Mouse (Mus musculus): ENCODE measurements around the gene Ppara. TPM values are rescaled to one million over a fixed set of nuclear protein-coding genes. Genes with fewer than 3 reads are reported as not detected.

Gene Ppara
- polyA plus RNA-seq, 1 experiment from 2014 or later, result 14.3 TPM

DNA sequence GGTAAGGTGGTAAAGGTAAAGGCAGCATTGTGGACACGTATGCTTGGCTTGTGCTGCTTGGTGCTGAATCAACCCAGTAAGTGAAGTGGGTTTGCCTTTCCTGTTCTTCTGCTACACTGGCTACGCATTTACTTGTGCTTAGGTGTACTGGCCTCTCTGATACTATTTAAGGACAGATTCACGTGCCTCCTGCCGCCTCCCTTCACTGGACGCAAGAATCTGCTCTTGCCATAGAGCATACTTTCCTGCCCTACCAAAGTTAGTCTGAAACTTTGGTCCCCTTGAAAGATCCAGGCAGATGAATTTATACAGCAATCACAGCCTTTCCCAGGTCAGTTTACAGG lies 75.7 kb downstream of the Ppara start:
- peak overlapping the region; percentile 91; the same call in 1 of the 2 replicates for H3K27ac ChIP-seq (ENCODE audit: low read depth, low read length)
- H3K9me3 ChIP-seq (ENCODE audit: control insufficient read depth), result no peaks in the 10 kb centered on the region
- no peak for TF ChIP-seq CTCF (IDR thresholded peaks at IDR 0.05; ENCODE audit: low read depth)
- no peaks in the 10 kb centered on the region for H3K27me3 ChIP-seq (replicated peaks; ENCODE audit: control insufficient read depth, insufficient read depth, low read length)
- H3K36me3 ChIP-seq (ENCODE audit: control insufficient read depth, insufficient read depth), result peaks cover 7% of the 10 kb centered on the region; the same call in 1 of the 2 replicates
- 51% methylated on average over 5 of the region's 5 CpGs for WGBS
- H3K4me2 ChIP-seq (replicated peaks; ENCODE audit: low read depth), result peak overlapping the region; percentile 87
- H3K4me1 ChIP-seq (replicated peaks; ENCODE audit: control insufficient read depth, insufficient read depth, low read length), result 0 out of 2 replicates have a peak, but pooled peaks cover 6% of the 10 kb centered on the region
- ATAC-seq, result no peak
- peak overlapping the region; percentile 74 for H3K4me3 ChIP-seq (ENCODE audit: low read depth, low read length)
- H3K9ac ChIP-seq (ENCODE audit: low read depth, low read length), result peak overlapping the region; percentile 81; the same call in 1 of the 2 replicates

DNA sequence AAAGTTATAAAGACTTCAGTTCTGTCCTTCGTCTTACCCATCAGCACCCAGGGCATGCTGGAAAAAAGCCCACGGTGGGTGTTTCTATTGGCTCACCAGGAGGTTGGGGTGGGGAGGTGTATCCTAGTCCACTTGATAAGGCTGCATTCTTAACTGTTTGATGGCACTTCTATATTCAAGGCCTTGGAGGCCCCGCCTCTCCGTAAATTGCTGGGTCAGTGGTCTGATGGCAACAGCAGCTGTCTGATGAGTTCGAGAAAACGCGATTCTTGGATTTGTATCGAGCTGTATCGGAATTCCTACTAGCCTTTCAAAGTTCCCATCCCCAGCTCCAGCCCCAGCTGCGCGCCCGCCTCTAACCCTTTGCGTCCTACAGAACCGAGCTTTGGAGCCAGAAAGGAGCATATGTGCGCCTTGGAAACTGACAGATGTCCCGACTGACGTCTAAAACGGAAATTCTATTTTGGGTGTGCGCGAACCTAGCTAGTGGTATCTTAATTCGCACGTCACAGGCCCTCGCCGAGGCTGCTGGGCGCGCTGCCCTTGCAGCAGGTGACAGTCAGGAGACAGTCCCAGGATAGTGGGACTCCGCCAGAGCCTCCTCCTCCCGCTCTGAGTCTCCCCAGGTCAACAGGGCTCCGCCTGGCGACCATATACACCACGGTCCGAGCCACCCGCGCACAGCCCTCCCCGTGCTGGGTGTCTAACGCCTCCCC lies 76.2 kb downstream of the Ppara start:
- H3K4me3 ChIP-seq (ENCODE audit: low read depth, low read length), result peak overlapping the region; percentile 74
- peak; percentile 78 for ATAC-seq
- no peaks in the 10 kb centered on the region for H3K27me3 ChIP-seq (replicated peaks; ENCODE audit: control insufficient read depth, insufficient read depth, low read length)
- peaks cover 7% of the 10 kb centered on the region; the same call in 1 of the 2 replicates for H3K36me3 ChIP-seq (ENCODE audit: control insufficient read depth, insufficient read depth)
- H3K9me3 ChIP-seq (ENCODE audit: control insufficient read depth), result no peaks in the 10 kb centered on the region
- H3K9ac ChIP-seq (ENCODE audit: low read depth, low read length), result peak overlapping the region; percentile 81
- peak overlapping the region; percentile 91 for H3K27ac ChIP-seq (ENCODE audit: low read depth, low read length)
- TF ChIP-seq CTCF (IDR thresholded peaks at IDR 0.05; ENCODE audit: low read depth), result peak; percentile 56
- 2% methylated on average over 36 of the region's 36 CpGs for WGBS
- H3K4me2 ChIP-seq (replicated peaks; ENCODE audit: low read depth), result peak overlapping the region; percentile 87
- 0 out of 2 replicates have a peak, but pooled peaks cover 6% of the 10 kb centered on the region for H3K4me1 ChIP-seq (replicated peaks; ENCODE audit: control insufficient read depth, insufficient read depth, low read length)

DNA sequence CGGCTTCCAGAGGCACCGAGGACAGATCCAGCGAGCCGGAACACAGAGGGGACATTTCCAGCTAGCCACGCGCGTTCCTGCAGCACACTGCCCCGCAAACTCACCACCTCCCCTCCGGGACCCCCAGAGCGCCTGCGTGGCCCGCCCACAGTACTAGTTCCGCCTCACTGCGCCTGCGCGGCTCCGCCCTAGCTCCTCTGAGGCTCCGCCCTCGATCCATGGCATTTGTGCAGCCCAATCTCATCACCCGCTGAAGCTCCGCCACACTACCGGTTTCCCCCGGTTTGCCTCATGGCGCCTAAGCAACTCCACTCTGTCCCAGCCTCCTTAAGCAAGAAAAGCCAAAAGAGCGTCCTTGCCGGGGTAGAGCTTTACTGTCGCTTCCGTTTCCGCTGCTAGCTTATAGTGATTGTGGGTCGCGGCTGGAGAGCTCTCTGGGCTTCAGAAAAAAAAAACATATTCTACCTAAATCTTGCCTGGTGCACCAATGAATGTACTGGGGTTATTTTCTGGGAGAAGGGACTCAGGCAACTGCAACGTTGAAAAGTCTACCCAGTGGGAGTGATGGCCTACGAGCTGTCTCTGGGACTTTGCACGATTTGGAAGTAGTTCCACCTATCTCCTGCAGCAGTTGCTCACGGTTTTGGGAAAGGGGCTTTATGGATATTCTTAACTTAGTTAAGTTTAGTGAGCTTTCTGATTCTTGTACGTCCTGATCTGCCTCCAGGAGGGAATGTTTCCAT lies 76.9 kb downstream of the Ppara start, which contains the start of gene Cdpf1:
TSS of gene Cdpf1 (minus strand) at position 163 of the 743 bp plus-strand sequence.
- TF ChIP-seq CTCF (IDR thresholded peaks at IDR 0.05; ENCODE audit: low read depth), result no peak
- Histone ChIP-seq H3K36me3 (ENCODE audit: control insufficient read depth, insufficient read depth) (peaks cover 7% of the 10 kb centered on the region; the same call in 1 of the 2 replicates), H3K4me2 (replicated peaks; ENCODE audit: low read depth) (peak within 1 kb of the TSS; percentile 87), H3K4me3 (ENCODE audit: low read depth, low read length) (peak within 1 kb of the TSS; percentile 74), H3K9ac (ENCODE audit: low read depth, low read length) (peak within 1 kb of the TSS; percentile 81), H3K27ac (ENCODE audit: low read depth, low read length) (peak within 1 kb of the TSS; percentile 91), H3K9me3 (ENCODE audit: control insufficient read depth) (no peaks in the 10 kb centered on the region), H3K27me3 (replicated peaks; ENCODE audit: control insufficient read depth, insufficient read depth, low read length) (no peaks in the 10 kb centered on the region), H3K4me1 (replicated peaks; ENCODE audit: control insufficient read depth, insufficient read depth, low read length) (0 out of 2 replicates have a peak, but pooled peaks cover 6% of the 10 kb centered on the region)
- WGBS, result 2% methylated on average over 36 of the region's 36 CpGs
- ATAC-seq, result peak; percentile 87

DNA sequence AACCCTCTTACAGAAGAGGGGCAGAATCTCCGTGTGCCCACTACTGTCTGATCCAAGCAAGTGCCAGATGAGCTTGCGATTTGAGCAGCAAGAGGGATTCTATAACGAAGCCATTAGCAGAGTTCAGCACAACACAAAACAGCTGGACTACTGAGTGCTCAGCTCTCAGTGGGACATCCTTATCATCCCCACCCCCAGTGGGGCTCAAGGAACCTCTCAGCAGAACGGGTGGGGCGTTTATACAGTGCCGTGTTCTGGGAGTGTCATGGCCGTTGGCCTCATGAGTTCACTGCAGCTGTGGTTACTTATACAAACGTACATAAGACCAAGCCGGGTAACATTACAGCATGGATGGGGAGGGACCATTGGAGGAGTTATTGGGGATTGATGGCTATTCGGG lies 78.6 kb downstream of the Ppara start:
- TF ChIP-seq CTCF (IDR thresholded peaks at IDR 0.05; ENCODE audit: low read depth), result no peak
- peak; percentile 50 for ATAC-seq
- WGBS, result 36% methylated on average over 10 of the region's 10 CpGs
- Histone ChIP-seq H3K9ac (ENCODE audit: low read depth, low read length) (no peak overlapping the region), H3K4me2 (replicated peaks; ENCODE audit: low read depth) (no peak overlapping the region; the same call in 1 of the 2 replicates), H3K27ac (ENCODE audit: low read depth, low read length) (no peak overlapping the region; the same call in 1 of the 2 replicates), H3K27me3 (replicated peaks; ENCODE audit: control insufficient read depth, insufficient read depth, low read length) (no peaks in the 10 kb centered on the region), H3K4me3 (ENCODE audit: low read depth, low read length) (no peak overlapping the region), H3K36me3 (ENCODE audit: control insufficient read depth, insufficient read depth) (no peaks in the 10 kb centered on the region; the same call in 1 of the 2 replicates), H3K9me3 (ENCODE audit: control insufficient read depth) (0 out of 2 replicates have a peak, but pooled peaks cover 3% of the 10 kb centered on the region), H3K4me1 (replicated peaks; ENCODE audit: control insufficient read depth, insufficient read depth, low read length) (0 out of 2 replicates have a peak, but pooled peaks cover 6% of the 10 kb centered on the region)

DNA sequence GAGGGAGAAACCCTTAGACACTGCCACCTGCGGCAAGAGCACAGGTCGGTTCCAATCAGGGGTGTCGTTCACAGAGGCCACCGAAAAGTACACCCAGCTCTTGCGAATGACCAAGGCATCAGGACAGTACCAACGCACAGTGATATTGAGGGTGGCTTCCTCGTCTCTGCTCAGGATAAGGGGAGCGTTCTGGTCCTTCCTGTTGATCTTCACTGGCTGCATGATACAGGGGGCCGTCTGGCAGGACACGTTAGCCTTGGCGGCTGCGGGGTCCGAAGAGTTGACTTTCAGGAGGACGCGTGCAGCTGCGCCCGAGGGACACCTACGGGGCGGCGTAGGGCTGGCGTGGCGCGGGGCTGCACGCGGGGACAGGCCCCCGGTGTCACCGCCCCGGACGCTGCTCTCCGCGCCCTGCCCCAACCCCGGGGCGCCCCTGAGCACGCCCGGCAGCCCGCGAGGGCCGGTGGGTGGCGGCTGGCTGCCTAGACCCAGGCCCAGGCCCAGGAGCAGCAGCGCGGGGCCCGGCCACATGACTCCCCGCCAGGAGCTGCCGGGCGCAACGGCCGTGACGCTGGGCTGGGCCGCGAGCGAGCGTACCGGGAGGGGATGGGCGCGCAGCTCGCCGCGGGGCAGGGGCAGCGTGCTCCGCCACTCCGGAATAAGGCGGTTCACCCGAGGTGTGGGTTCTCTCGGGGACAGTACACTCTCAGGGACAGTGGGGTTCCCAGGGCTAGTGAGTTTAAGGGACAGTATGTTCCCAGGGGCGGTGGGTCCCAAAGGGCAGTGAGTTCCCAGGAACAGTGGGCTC lies 86.6 kb downstream of the Ppara start, which contains the start of gene Pkdrej:
TSS of gene Pkdrej (minus strand) at position 532 of the 808 bp plus-strand sequence.
- peak; percentile 58 for ATAC-seq
- Histone ChIP-seq H3K36me3 (ENCODE audit: control insufficient read depth, insufficient read depth) (no peaks in the 10 kb centered on the region), H3K27me3 (replicated peaks; ENCODE audit: control insufficient read depth, insufficient read depth, low read length) (no peaks in the 10 kb centered on the region; the same call in 1 of the 2 replicates), H3K9ac (ENCODE audit: low read depth, low read length) (peak within 1 kb of the TSS; percentile 72), H3K4me3 (ENCODE audit: low read depth, low read length) (peak within 1 kb of the TSS; percentile 51), H3K9me3 (ENCODE audit: control insufficient read depth) (0 out of 2 replicates have a peak, but pooled peaks cover 4% of the 10 kb centered on the region), H3K27ac (ENCODE audit: low read depth, low read length) (no peak within 1 kb of the TSS), H3K4me2 (replicated peaks; ENCODE audit: low read depth) (peak within 1 kb of the TSS; percentile 97), H3K4me1 (replicated peaks; ENCODE audit: control insufficient read depth, insufficient read depth, low read length) (0 out of 2 replicates have a peak, but pooled peaks cover 4% of the 10 kb centered on the region)
- TF ChIP-seq CTCF (IDR thresholded peaks at IDR 0.05; ENCODE audit: low read depth), result peak; percentile 24; the same call in 1 of the 2 replicates
- WGBS, result under 1% methylated on average over 56 of the region's 65 CpGs
